Mouse (Mus musculus): ENCODE data around the gene Creb3l4.

GRCm38 (mm10) chr3:90263121-90263771 is 19.9 kb upstream of the Creb3l4 start:
- TF ChIP-seq EP300 (IDR thresholded peaks at IDR 0.05; ENCODE audit: low read depth) (no peak), CTCF (IDR thresholded peaks at IDR 0.05; ENCODE audit: low read depth) (no peak)

All from liver, postnatal 0 days (tissue).